Mouse (Mus musculus): ENCODE measurements around the gene Atxn1.

DNA sequence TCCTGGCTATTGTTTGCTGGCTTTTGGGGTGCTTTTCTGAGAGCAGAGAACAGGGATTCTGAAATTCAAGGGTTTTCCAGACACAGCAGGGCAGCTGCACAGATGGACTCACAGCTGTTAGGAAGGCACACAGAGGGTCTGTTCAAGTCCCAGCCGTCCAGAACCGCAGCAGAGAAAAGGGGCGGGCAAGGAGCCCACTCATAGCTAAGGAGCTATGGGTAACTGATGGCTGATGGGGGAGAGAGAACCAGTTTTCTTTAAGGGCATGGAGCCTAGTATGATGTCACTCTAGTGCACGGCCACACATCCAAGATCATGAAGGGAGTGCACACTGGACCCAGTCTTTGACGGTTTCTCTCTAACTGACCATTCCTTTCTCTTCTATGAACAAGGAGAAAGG, 200.5 kb downstream of the Atxn1 start:
- TF ChIP-seq CTCF (IDR thresholded peaks at IDR 0.05; ENCODE audit: insufficient read depth, low read length) (no peak), POLR2A (IDR thresholded peaks at IDR 0.05; ENCODE audit: borderline replicate concordance, extremely low read depth, low read depth, low read length) (no peak)

All from lung, adult 2 months (tissue).